Mouse (Mus musculus) limb, embryonic 11.5 days (tissue): ENCODE results near the gene Ccdc124. TPM values are rescaled to one million over a fixed set of nuclear protein-coding genes. Genes with fewer than 3 reads are reported as not detected.

Experiments
- ATAC-seq: fragments of 200-750 bp; cut with Nextera tagmentation; 2 replicates; pipeline ENCODE4 v1.8.0; 2017; ENCODE audit warnings: low read depth; ENCODE audit not compliant: insufficient number of reproducible peaks, low FRiP score, low TSS enrichment
- DNase-seq: peaks from one replicate; pipeline ENCODE4 v3.0.0-alpha.2; 2015; ENCODE audit warnings: low spot score
- H3K27ac ChIP-seq: fragments of 300-500 bp; sonication (generic); replicated peaks from 2 replicates; pipeline ENCODE4 v1.5.1; 2014; ENCODE audit warnings: low read depth, mild to moderate bottlenecking, low read length
- H3K27me3 ChIP-seq: fragments of 300-500 bp; sonication (generic); 2 replicates; pipeline ENCODE4 v1.6.1; 2014; ENCODE audit warnings: mild to moderate bottlenecking, low read length, mixed read lengths; ENCODE audit not compliant: control insufficient read depth, insufficient read depth
- H3K36me3 ChIP-seq: fragments of 300-500 bp; sonication (generic); 2 replicates; pipeline ENCODE4 v1.6.1; 2014; ENCODE audit warnings: mild to moderate bottlenecking, low read length, moderate library complexity, mixed read lengths; ENCODE audit not compliant: control insufficient read depth, insufficient read depth
- H3K4me1 ChIP-seq: fragments of 300-500 bp; sonication (generic); 2 replicates; pipeline ENCODE4 v1.6.1; 2014; ENCODE audit warnings: low read length, mixed read lengths; ENCODE audit not compliant: control insufficient read depth, insufficient read depth
- H3K4me2 ChIP-seq: fragments of 300-500 bp; sonication (generic); 2 replicates; pipeline ENCODE4 v1.6.1; 2014; ENCODE audit warnings: low read depth, mild to moderate bottlenecking, moderate library complexity; ENCODE audit not compliant: severe bottlenecking
- H3K4me3 ChIP-seq: fragments of 300-500 bp; sonication (generic); 2 replicates; pipeline ENCODE4 v1.5.1; 2014; ENCODE audit warnings: low read depth, low read length
- H3K9ac ChIP-seq: fragments of 300-500 bp; sonication (generic); 2 replicates; pipeline ENCODE4 v1.6.1; 2014; ENCODE audit warnings: mild to moderate bottlenecking, low read length
- H3K9me3 ChIP-seq: fragments of 300-500 bp; sonication (generic); 2 replicates; pipeline ENCODE4 v1.6.1; 2016; ENCODE audit warnings: low read length; ENCODE audit not compliant: control insufficient read depth
- whole genome bisulfite sequencing: fragments of 180-500 bp; shearing (Covaris S2); extraction: QIAGEN DNeasy Blood & Tissue Kit; methylation state at CpG from one replicate; pipeline ENCODE4 v1.1.7; 2014; 5-methylcytosine and 5-hydroxymethylcytosine counted together
- polyA plus RNA-seq: library from polyadenylated mRNA; unstranded; fragments of >200 nt; fragmentation: Nextera tagmentation; extraction: Ambion mirVana; gene quantifications from 2 replicates; pipeline ENCODE4 v1.2.1, GENCODE M21; 2014

Gene Ccdc124
- polyA plus RNA-seq, 1 experiment from 2014 or later, result 161 TPM

GRCm38 (mm10) chr8:70880546-70880945 lies 6.8 kb upstream of the Ccdc124 start:
- 30% methylated on average over 11 of the region's 11 CpGs for WGBS
- H3K9me3 ChIP-seq, result no peaks in the 10 kb centered on the region
- ATAC-seq (no peak), DNase-seq (peak; percentile 22)
- 0 out of 2 replicates have a peak, but pooled peaks cover 2% of the 10 kb centered on the region for H3K4me1 ChIP-seq
- no peak overlapping the region for H3K9ac ChIP-seq
- no peaks in the 10 kb centered on the region for H3K36me3 ChIP-seq
- no peaks in the 10 kb centered on the region for H3K27me3 ChIP-seq
- H3K27ac ChIP-seq, result no peak overlapping the region
- H3K4me3 ChIP-seq, result no peak overlapping the region
- H3K4me2 ChIP-seq, result no peak overlapping the region

- Histone ChIP-seq H3K9me3 (no peaks in the 10 kb centered on the region), H3K36me3 (no peaks in the 10 kb centered on the region), H3K9ac (no peak overlapping the region), H3K4me1 (0 out of 2 replicates have a peak, but pooled peaks cover 2% of the 10 kb centered on the region), H3K4me2 (no peak overlapping the region), H3K27ac (no peak overlapping the region), H3K27me3 (no peaks in the 10 kb centered on the region), H3K4me3 (no peak overlapping the region)
- ATAC-seq (no peak), DNase-seq (peak; percentile 47)
- WGBS, result 5% methylated on average over 4 of the region's 4 CpGs
Observed at GRCm38 (mm10) chr8:70880126-70880525, 6.4 kb upstream of the Ccdc124 start.

GRCm38 (mm10) chr8:70879500-70879899 lies 5.8 kb upstream of the Ccdc124 start:
- 64% methylated on average over 4 of the region's 4 CpGs for WGBS
- DNase-seq, result peak; percentile 21
- ATAC-seq, result no peak

DNA sequence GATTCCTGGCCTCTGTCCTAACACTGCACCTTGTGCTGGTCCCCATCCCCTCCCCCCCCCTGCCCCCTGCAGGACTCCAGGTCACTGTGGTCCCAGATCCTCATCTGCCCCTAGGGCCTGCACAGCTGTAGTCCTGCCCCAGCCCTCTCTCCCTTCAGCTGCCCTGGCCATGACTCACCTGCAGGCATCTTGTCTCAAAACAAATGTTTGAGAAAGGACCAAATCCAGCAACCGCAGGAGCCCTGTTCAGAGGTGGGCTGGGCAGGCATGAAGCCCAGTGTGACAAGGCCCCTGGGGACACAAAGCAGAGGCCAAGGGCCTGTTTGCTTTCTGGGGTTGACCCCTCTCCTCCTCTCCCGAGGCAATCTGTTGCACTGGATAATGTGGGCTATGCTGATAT lies 4.4 kb upstream of the Ccdc124 start:
- no peak overlapping the region for H3K9ac ChIP-seq
- ATAC-seq, result no peak
- no peak overlapping the region for H3K27ac ChIP-seq
- H3K9me3 ChIP-seq, result no peaks in the 10 kb centered on the region
- H3K27me3 ChIP-seq, result no peaks in the 10 kb centered on the region
- H3K36me3 ChIP-seq, result no peaks in the 10 kb centered on the region
- no peak for DNase-seq
- H3K4me1 ChIP-seq, result 0 out of 2 replicates have a peak, but pooled peaks cover 2% of the 10 kb centered on the region
- no peak overlapping the region for H3K4me3 ChIP-seq
- WGBS, result 73% methylated on average over 2 of the region's 2 CpGs
- H3K4me2 ChIP-seq, result no peak overlapping the region

More at GRCm38 (mm10) chr8:70879500-70879899, 5.8 kb upstream of the Ccdc124 start:
- Histone ChIP-seq H3K4me2 (no peak overlapping the region), H3K27me3 (no peaks in the 10 kb centered on the region), H3K4me1 (0 out of 2 replicates have a peak, but pooled peaks cover 2% of the 10 kb centered on the region), H3K9me3 (no peaks in the 10 kb centered on the region), H3K9ac (no peak overlapping the region), H3K4me3 (no peak overlapping the region), H3K36me3 (no peaks in the 10 kb centered on the region), H3K27ac (no peak overlapping the region)

- Histone ChIP-seq H3K9ac (no peak overlapping the region), H3K4me3 (no peak overlapping the region), H3K9me3 (no peaks in the 10 kb centered on the region), H3K27ac (no peak overlapping the region), H3K4me2 (no peak overlapping the region), H3K36me3 (no peaks in the 10 kb centered on the region), H3K4me1 (0 out of 2 replicates have a peak, but pooled peaks cover 2% of the 10 kb centered on the region), H3K27me3 (no peaks in the 10 kb centered on the region)
- 64% methylated on average over 4 of the region's 4 CpGs for WGBS
- DNase-seq (no peak), ATAC-seq (no peak)
Observed at GRCm38 (mm10) chr8:70876382-70876781, 2.6 kb upstream of the Ccdc124 start.

GRCm38 (mm10) chr8:70874441-70874840 lies 706 bp upstream of the Ccdc124 start:
- H3K9me3 ChIP-seq, result no peaks in the 10 kb centered on the region
- ATAC-seq (no peak), DNase-seq (peak; percentile 20)
- H3K4me2 ChIP-seq, result no peak overlapping the region
- H3K27me3 ChIP-seq, result no peaks in the 10 kb centered on the region
- H3K36me3 ChIP-seq, result no peaks in the 10 kb centered on the region; the same call in 1 of the 2 replicates
- H3K27ac ChIP-seq, result no peak overlapping the region
- 91% methylated on average over 13 of the region's 13 CpGs for WGBS
- 0 out of 2 replicates have a peak overlapping the region, but pooled peaks have one; percentile 17 for H3K9ac ChIP-seq
- no peak overlapping the region for H3K4me3 ChIP-seq
- H3K4me1 ChIP-seq, result peaks cover under 1% of the 10 kb centered on the region; the same call in 1 of the 2 replicates

- no peak for ATAC-seq
- H3K9me3 ChIP-seq, result no peaks in the 10 kb centered on the region
- peak overlapping the region; percentile 75 for H3K4me2 ChIP-seq
- no peaks in the 10 kb centered on the region; the same call in 1 of the 2 replicates for H3K36me3 ChIP-seq
- H3K27ac ChIP-seq, result peak overlapping the region; percentile 56; the same call in 1 of the 2 replicates
- H3K4me1 ChIP-seq, result peaks cover 14% of the 10 kb centered on the region
- peak overlapping the region; percentile 67 for H3K9ac ChIP-seq
- peak overlapping the region; percentile 83 for H3K4me3 ChIP-seq
- 8% methylated on average over 30 of the region's 31 CpGs for WGBS
- no peaks in the 10 kb centered on the region for H3K27me3 ChIP-seq
- no peak for DNase-seq
Observed at GRCm38 (mm10) chr8:70872643-70873363, 932 bp downstream of the Ccdc124 start.

DNA sequence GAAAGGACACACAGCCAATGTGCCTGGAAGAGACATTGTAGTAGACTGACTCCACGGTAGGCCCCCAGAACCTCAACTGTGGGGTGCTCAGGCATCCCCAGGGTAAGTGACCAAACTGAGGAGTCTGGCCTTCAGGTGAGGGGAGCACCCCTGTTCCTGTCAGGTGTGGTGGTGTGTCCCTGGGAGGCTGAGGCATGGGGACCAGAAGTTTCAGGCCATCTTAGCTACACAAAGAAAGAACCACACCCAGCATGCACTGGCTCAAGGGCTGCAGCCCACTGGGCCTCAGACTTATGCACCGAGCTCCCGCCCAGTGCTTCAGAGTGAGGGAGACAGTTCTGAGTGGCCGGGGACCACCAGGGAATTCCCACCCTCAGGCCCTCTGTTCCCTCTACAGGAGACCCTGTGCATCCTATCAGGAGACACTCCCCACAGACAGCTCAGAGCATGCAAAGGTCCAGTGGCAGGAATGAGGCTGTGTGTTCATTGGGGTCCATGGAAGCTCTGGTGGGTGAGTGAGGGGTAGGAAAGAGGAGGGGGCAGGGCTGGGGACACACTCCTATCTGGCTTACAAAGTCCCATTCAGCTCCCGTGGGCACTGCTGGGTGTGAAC lies 2.4 kb downstream of the Ccdc124 start:
- DNase-seq, result no peak
- Histone ChIP-seq H3K4me1 (peaks cover 14% of the 10 kb centered on the region), H3K36me3 (no peaks in the 10 kb centered on the region; the same call in 1 of the 2 replicates), H3K9me3 (no peaks in the 10 kb centered on the region), H3K9ac (no peak overlapping the region), H3K4me2 (no peak overlapping the region), H3K4me3 (no peak overlapping the region), H3K27ac (no peak overlapping the region), H3K27me3 (no peaks in the 10 kb centered on the region)
- no peak for ATAC-seq
- WGBS, result 87% methylated on average over 5 of the region's 5 CpGs
